Mouse (Mus musculus) cerebellum, adult 9-11 months (tissue): ENCODE measurements around the gene Gatad2b.
"Not testable (repeated sequence)": the region's sequence is repeated elsewhere in the genome, so short reads cannot be mapped to it uniquely, and the experiment has no call there.

ENCODE experiments used
- DNase-seq: peaks from one replicate; pipeline ENCODE4 v3.0.0; 2022

Gatad2b gene

GRCm38 (mm10) chr3:90314241-90314640 is 21.3 kb downstream of the Gatad2b start:
- DNase-seq, result no peak

- DNase-seq, result no peak
Measured at GRCm38 (mm10) chr3:90322289-90322688, 29.3 kb downstream of the Gatad2b start.

GRCm38 (mm10) chr3:90323119-90323518 is 30.1 kb downstream of the Gatad2b start:
- peak; percentile 65 for DNase-seq

GRCm38 (mm10) chr3:90332485-90332884 is 39.5 kb downstream of the Gatad2b start:
- no peak for DNase-seq

- DNase-seq, result no peak
Measured at GRCm38 (mm10) chr3:90335517-90335916, 42.5 kb downstream of the Gatad2b start.

- no peak for DNase-seq
Measured at GRCm38 (mm10) chr3:90338190-90338589, 45.2 kb downstream of the Gatad2b start.

GRCm38 (mm10) chr3:90340177-90340576 is 47.2 kb downstream of the Gatad2b start:
- no peak for DNase-seq

- DNase-seq, result not testable (repeated sequence)
Measured at GRCm38 (mm10) chr3:90342853-90343252, 49.9 kb downstream of the Gatad2b start.

GRCm38 (mm10) chr3:90347847-90348246 is 54.9 kb downstream of the Gatad2b start:
- DNase-seq, result no peak

GRCm38 (mm10) chr3:90357959-90358358 is 65.0 kb downstream of the Gatad2b start:
- DNase-seq, result no peak

- DNase-seq, result no peak
Measured at GRCm38 (mm10) chr3:90359230-90359629, 66.3 kb downstream of the Gatad2b start.

- no peak for DNase-seq
Measured at GRCm38 (mm10) chr3:90361476-90361875, 68.5 kb downstream of the Gatad2b start.

GRCm38 (mm10) chr3:90362346-90362745 is 69.4 kb downstream of the Gatad2b start:
- no peak for DNase-seq

GRCm38 (mm10) chr3:90367001-90367632 is 74.1 kb downstream of the Gatad2b start:
- no peak for DNase-seq

GRCm38 (mm10) chr3:90369041-90369440 is 76.1 kb downstream of the Gatad2b start:
- DNase-seq, result no peak

GRCm38 (mm10) chr3:90371857-90372256 is 78.9 kb downstream of the Gatad2b start:
- no peak for DNase-seq

GRCm38 (mm10) chr3:90372817-90373216 is 79.8 kb downstream of the Gatad2b start:
- no peak for DNase-seq

GRCm38 (mm10) chr3:90373432-90374028 is 80.6 kb downstream of the Gatad2b start:
- DNase-seq, result peak; percentile 83

GRCm38 (mm10) chr3:90374368-90374767 is 81.4 kb downstream of the Gatad2b start:
- no peak for DNase-seq

- DNase-seq, result no peak
Measured at GRCm38 (mm10) chr3:90375562-90376246, 82.7 kb downstream of the Gatad2b start.

- DNase-seq, result no peak
Measured at GRCm38 (mm10) chr3:90376247-90376585, 83.2 kb downstream of the Gatad2b start.

- DNase-seq, result no peak
Measured at GRCm38 (mm10) chr3:90378496-90378895, 85.5 kb downstream of the Gatad2b start.

- no peak for DNase-seq
Measured at GRCm38 (mm10) chr3:90381727-90382126, 88.7 kb downstream of the Gatad2b start.

- peak; percentile 39 for DNase-seq
Measured at GRCm38 (mm10) chr3:90383690-90384089, 90.7 kb downstream of the Gatad2b start.
